Mouse (Mus musculus) forebrain, embryonic 12.5 days (tissue): ENCODE data around the gene Etd. TPM values are rescaled to one million over a fixed set of nuclear protein-coding genes. Genes with fewer than 3 reads are reported as not detected.
"Not testable (repeated sequence)": the region's sequence is repeated elsewhere in the genome, so short reads cannot be mapped to it uniquely, and the experiment has no call there.

Experiments
- ATAC-seq: fragments of 200-750 bp; cut with Nextera tagmentation; 2 replicates; pipeline ENCODE4 v1.8.0; 2017; ENCODE audit warnings: moderate TSS enrichment; ENCODE audit not compliant: low FRiP score
- H3K27ac ChIP-seq: fragments of 300-500 bp; sonication (generic); 2 replicates; pipeline ENCODE4 v1.5.1; 2016; ENCODE audit warnings: mild to moderate bottlenecking
- H3K27me3 ChIP-seq: fragments of 300-500 bp; sonication (generic); 2 replicates; pipeline ENCODE4 v1.6.1; 2016; ENCODE audit warnings: mild to moderate bottlenecking
- H3K36me3 ChIP-seq: fragments of 300-500 bp; sonication (generic); replicated peaks from 2 replicates; pipeline ENCODE4 v1.6.1; 2016; ENCODE audit warnings: mild to moderate bottlenecking
- H3K4me1 ChIP-seq: fragments of 300-500 bp; sonication (generic); 2 replicates; pipeline ENCODE4 v1.6.1; 2016
- H3K4me2 ChIP-seq: fragments of 300-500 bp; sonication (generic); 2 replicates; pipeline ENCODE4 v1.6.1; 2016; ENCODE audit warnings: mild to moderate bottlenecking, moderate library complexity
- H3K4me3 ChIP-seq: fragments of 300-500 bp; sonication (generic); replicated peaks from 2 replicates; pipeline ENCODE4 v1.5.1; 2016; ENCODE audit warnings: mild to moderate bottlenecking
- H3K9ac ChIP-seq: fragments of 300-500 bp; sonication (generic); 2 replicates; pipeline ENCODE4 v1.6.1; 2016; ENCODE audit warnings: mild to moderate bottlenecking
- H3K9me3 ChIP-seq: fragments of 300-500 bp; sonication (generic); 2 replicates; pipeline ENCODE4 v1.6.1; 2016
- WGBS: fragments of 180-500 bp; shearing (Covaris S2); methylation state at CpG from one replicate; pipeline ENCODE4 v1.1.7; 2016; 5-methylcytosine and 5-hydroxymethylcytosine counted together
- polyA plus RNA-seq: library from polyadenylated mRNA; unstranded; fragments of >200 nt; fragmentation: Nextera tagmentation; extraction: Ambion mirVana; gene quantifications from 2 replicates; pipeline ENCODE4 v1.2.1, GENCODE M21; 2016

Gene Etd
- not detected in 2 replicates for polyA plus RNA-seq

DNA sequence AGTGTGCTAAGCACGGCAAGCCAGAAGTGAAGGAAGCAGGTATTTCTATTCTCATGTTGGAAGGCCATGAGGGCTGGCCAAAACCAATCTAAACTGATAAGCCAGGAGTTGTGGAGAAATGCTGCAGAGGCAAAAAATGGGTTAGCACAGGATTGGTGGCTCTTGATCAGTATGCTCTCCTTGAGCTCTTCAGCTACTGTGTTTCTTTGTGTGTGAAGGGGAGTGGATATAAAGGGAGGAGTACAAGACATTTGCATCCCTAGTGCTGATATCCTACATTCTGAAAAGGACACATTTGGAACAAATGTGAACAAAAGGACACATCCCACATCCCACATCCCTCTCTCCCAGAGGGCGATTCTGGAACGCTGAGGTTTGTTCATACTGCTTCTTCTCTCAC lies at the start of gene Etd:
Etd (plus strand) TSS at position 301 of the 400 bp plus-strand sequence.
- ATAC-seq = no peak
- Histone ChIP-seq H3K9ac (no peak within 1 kb of the TSS), H3K27me3 (no peaks in the 10 kb centered on the region), H3K27ac (no peak within 1 kb of the TSS), H3K4me3 (no peak within 1 kb of the TSS), H3K4me1 (no peaks in the 10 kb centered on the region), H3K9me3 (no peaks in the 10 kb centered on the region), H3K4me2 (no peak within 1 kb of the TSS), H3K36me3 (no peaks in the 10 kb centered on the region)
- WGBS = 89% methylated on average over 3 of the region's 3 CpGs

DNA sequence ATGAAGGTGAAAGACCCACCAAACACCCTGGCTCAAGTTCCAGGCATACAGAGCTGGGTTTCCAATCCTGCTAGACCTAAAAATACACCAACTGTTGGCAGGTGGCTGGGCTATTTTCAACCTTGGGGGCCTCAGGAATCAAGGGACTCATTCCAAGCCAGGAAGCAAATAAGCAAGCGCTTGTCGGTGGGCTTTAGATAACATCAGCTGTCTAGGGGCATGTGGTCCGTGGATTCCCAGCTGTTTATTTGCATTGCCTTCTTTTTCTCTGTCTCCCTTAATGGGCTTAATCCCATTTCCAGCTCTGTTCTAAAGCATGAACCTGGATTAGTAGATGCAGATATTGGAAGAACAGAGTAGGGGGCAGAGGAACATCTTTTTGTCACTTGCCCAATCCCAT lies 48.4 kb upstream of the Etd start:
- Histone ChIP-seq H3K4me1 (no peaks in the 10 kb centered on the region), H3K4me3 (no peak overlapping the region), H3K4me2 (no peak overlapping the region), H3K27ac (no peak overlapping the region), H3K9ac (no peak overlapping the region), H3K9me3 (no peaks in the 10 kb centered on the region), H3K36me3 (no peaks in the 10 kb centered on the region), H3K27me3 (no peaks in the 10 kb centered on the region)
- ATAC-seq = no peak
- 83% methylated on average over 3 of the region's 3 CpGs for WGBS

DNA sequence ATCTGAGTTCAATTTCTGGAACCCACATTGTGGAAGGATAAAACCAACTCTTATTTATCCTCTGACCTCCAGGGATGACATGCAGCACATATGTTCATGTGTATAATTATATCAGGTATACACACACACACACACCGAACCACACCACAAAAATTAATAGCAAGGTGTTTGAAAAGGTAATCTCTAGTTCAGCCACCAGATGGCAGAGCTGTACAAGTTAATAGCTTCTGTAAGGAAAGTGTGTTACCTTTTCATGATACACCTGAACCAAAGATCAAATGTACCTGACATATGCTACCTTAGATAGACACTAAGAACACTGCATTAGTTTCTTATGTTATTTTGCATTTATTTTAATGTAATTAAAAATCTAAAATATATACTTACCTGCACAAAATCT lies 1.8 kb upstream of the Etd start:
- Histone ChIP-seq H3K9me3 (no peaks in the 10 kb centered on the region), H3K4me2 (no peak overlapping the region), H3K9ac (no peak overlapping the region), H3K4me3 (no peak overlapping the region), H3K36me3 (no peaks in the 10 kb centered on the region), H3K4me1 (no peaks in the 10 kb centered on the region), H3K27ac (no peak overlapping the region), H3K27me3 (no peaks in the 10 kb centered on the region)
- ATAC-seq = no peak
- WGBS = 70% methylated on average over 1 of the region's 1 CpGs

DNA sequence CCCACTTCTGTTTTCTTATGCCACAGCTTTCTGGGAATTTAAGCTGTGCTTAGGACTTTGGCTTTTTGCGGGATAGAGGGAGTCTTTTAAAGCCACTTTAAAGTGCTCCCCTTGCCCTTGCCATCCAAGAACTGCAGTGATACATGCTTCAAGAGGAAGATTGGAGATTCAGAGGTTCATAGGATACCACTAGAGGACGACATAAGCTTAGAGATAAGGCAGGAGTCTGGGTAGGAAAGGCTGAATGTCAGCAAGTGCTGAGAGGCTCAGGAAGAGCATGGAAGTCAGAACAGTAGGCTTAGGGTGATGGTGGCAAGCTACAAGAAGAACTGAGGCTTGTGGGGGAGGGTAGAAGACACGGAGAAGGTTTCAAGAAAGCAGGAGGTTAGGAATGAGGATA lies 24.9 kb downstream of the Etd start:
- 51% methylated on average over 3 of the region's 3 CpGs for WGBS
- no peaks in the 10 kb centered on the region for H3K36me3 ChIP-seq
- no peaks in the 10 kb centered on the region for H3K9me3 ChIP-seq
- ATAC-seq = no peak
- no peaks in the 10 kb centered on the region for H3K27me3 ChIP-seq
- H3K27ac ChIP-seq = no peak overlapping the region
- no peak overlapping the region for H3K4me3 ChIP-seq
- no peak overlapping the region for H3K9ac ChIP-seq
- H3K4me1 ChIP-seq = no peaks in the 10 kb centered on the region
- H3K4me2 ChIP-seq = no peak overlapping the region

DNA sequence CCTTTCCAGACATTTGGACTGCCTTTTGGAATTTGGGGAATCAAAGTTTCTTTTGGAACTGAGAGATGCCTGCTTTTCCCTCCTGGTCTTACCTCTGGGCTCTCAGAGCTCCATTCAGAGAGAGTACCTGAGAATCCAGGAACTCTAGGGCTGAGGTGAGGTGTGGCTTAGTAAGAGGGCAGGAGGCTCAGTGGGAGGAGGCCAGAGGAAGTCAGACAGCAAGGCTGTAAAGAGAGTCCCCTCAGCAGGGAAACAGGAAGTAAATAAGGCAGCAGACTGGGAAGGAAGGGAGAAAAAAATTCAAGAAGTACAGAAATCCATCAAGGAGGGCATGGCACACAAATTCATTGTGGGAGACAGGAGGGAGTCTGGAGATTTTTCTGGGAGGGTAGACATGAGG lies 29.5 kb downstream of the Etd start:
- not testable (repeated sequence) for H3K4me2 ChIP-seq, ATAC-seq, H3K27me3 ChIP-seq

More for the DNA sequence above, 29.5 kb downstream of the Etd start:
- not testable (repeated sequence) for H3K4me1 ChIP-seq, H3K4me3 ChIP-seq, H3K36me3 ChIP-seq, H3K9me3 ChIP-seq, H3K9ac ChIP-seq, H3K27ac ChIP-seq

Other genes with a start within 250 kb of the Etd start
- 0.97 and 1.1 TPM in 2 replicates for gene Plac1, start 194.8 kb upstream of the Etd start, polyA plus RNA-seq
- gene Fam122b, start 165.1 kb upstream of the Etd start, polyA plus RNA-seq = 7.0 and 7.6 TPM in 2 replicates
- gene Fam122c, start 161.5 kb upstream of the Etd start, polyA plus RNA-seq = not detected in 2 replicates
- 52.9 and 54.4 TPM in 2 replicates for gene Mospd1, start 64.4 kb upstream of the Etd start, polyA plus RNA-seq
- gene Rtl8c, start 173.1 kb downstream of the Etd start, polyA plus RNA-seq = 61.8 and 64.2 TPM in 2 replicates
- 0.44 TPM in 1 of 2 replicates, not detected in the other for gene Gm14597, start 174.1 kb downstream of the Etd start, polyA plus RNA-seq
- gene Rtl8a, start 208.8 kb downstream of the Etd start, polyA plus RNA-seq = 91.9 and 99.0 TPM in 2 replicates
- gene Rtl8b, start 235.5 kb downstream of the Etd start, polyA plus RNA-seq = 71.9 and 74.0 TPM in 2 replicates